Mouse (Mus musculus): Measurements from ENCODE around the gene Memo1.

Gene Memo1

GRCm38 (mm10) chr17:74294426-74295025 lies 795 bp downstream of the Memo1 start:
- DNase-seq (ENCODE audit: low read depth), result peak; percentile 72

GRCm38 (mm10) chr17:74293687-74294425 lies 1.5 kb downstream of the Memo1 start:
- DNase-seq (ENCODE audit: low read depth), result peak; percentile 43

GRCm38 (mm10) chr17:74291640-74292361 lies 3.5 kb downstream of the Memo1 start:
- DNase-seq (ENCODE audit: low read depth), result no peak

- DNase-seq (ENCODE audit: low read depth), result peak; percentile 48
These were observed 4.5 kb downstream of the Memo1 start for GRCm38 (mm10) chr17:74290869-74291268.

GRCm38 (mm10) chr17:74290198-74290597 lies 5.1 kb downstream of the Memo1 start:
- DNase-seq (ENCODE audit: low read depth), result no peak

- no peak for DNase-seq (ENCODE audit: low read depth)
These were observed 6.7 kb downstream of the Memo1 start for GRCm38 (mm10) chr17:74288626-74289025.

- no peak for DNase-seq (ENCODE audit: low read depth)
These were observed 9.1 kb downstream of the Memo1 start for GRCm38 (mm10) chr17:74286140-74286730.

- no peak for DNase-seq (ENCODE audit: low read depth)
These were observed 9.6 kb downstream of the Memo1 start for GRCm38 (mm10) chr17:74285730-74286129.

DNA sequence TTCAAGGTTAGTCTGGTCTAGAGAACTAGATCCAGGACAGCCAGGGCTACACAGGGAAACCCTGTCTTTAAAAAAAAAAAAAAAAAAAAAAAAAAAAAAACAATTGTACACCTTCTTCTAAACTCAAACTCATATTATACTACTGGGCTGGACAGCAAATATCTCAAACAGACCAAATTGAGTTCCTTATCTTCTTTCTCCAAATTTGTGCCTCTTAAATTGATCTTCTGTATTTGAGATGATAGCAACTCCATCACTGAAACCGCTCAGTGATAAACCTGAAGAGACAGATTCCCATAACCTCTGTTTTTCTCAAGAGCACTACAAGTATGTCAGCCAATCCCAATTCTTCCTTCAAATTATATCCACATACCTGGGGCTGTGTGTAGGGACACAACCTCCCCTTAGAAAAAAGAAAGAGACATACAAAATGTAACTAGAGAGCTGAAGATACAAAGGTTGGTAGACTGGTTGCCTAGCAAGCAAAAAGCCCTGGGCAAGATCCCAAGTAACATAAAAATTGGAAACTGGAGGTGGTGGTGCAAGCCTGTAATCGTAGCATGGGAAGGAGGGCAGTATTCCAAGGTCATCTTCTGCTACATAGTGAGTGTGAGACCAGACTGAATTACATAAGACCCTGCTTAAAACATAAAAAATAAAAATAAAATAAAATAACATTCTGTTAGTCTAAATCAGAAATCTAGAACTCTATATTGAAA lies 10.8 kb downstream of the Memo1 start:
- DNase-seq (ENCODE audit: low read depth), result no peak

- DNase-seq (ENCODE audit: low read depth), result no peak
These were observed 13.3 kb downstream of the Memo1 start for GRCm38 (mm10) chr17:74282024-74282423.

DNA sequence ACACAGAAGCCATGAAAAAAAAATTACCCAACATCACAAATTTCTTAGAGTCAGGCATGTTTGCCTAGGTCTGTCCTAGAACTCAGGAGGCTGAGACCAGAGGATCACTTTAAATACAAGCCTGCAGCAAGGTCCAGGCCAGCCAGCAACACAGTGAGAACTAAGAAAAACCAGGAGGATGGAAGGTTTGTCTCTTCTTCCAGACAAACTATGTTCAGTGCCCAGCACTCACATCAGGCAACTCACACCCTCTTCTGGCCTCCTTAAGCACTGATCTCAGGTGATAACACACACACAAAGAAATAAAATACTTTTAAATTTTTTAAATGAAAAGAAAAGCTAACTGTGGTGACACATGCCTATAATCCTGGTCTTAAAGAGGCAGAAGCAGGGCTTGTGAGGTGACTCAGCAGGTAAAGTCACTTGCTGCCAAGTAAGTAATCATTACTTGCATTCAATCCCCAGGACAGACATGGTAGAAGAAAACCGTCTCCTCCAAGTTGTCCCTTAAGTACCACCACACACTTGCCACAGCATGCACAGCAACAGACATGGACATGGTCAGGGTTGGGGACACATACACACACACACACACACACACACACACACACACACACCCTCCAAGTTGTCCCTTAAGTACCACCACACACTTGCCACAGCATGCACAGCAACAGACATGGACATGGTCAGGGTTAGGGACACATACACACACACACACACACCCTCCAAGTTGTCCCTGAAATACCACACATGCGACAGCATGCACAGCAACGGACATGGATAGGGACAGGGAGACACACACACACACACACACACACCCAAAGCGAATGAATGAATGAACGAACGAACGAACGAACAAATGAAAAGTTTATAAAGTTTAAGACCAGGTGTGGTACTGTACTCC lies 16.1 kb downstream of the Memo1 start:
- DNase-seq (ENCODE audit: low read depth), result no peak

GRCm38 (mm10) chr17:74274471-74274870 lies 20.9 kb downstream of the Memo1 start:
- no peak for DNase-seq (ENCODE audit: low read depth)

GRCm38 (mm10) chr17:74272683-74273205 lies 22.6 kb downstream of the Memo1 start:
- peak; percentile 53 for DNase-seq (ENCODE audit: low read depth)

DNA sequence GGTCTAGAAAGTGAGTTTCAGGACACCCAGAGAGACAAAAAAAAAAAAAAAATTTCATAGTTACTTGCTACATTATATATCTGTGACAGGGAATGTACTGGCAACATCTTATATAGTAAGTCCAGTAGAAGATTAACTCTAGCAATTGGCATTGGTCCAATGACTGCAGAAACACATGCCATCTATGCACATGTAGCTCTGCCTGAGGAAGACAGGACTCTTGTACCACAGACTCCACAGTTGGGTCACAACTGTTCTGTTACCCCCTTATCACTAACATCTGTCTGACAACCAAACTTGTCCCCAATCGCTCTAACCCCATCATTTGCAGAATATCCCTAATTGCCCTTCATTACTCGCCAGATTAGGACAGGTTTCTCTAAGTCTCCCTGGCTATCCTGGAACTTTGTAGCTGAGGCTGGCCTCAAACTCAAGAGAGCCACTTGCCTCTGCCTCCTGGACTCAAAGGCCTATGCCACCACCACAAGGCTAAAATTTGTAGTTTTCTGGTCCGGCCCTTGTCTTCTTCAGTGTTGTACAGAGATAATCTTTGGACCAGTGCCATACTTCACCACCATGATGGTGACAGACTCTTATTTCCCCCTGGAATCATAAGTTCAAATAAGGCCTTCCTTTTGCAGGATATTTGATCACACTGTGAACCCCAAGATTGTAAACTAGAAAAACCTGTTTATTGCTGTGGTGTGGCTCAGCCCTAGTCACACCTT lies 23.6 kb downstream of the Memo1 start:
- peak; percentile 75 for DNase-seq (ENCODE audit: low read depth)

GRCm38 (mm10) chr17:74270205-74270604 lies 25.1 kb downstream of the Memo1 start:
- DNase-seq (ENCODE audit: low read depth), result no peak

- DNase-seq (ENCODE audit: low read depth), result peak; percentile 55
These were observed 27.7 kb downstream of the Memo1 start for GRCm38 (mm10) chr17:74267415-74268180.

- DNase-seq (ENCODE audit: low read depth), result peak; percentile 13
These were observed 29.7 kb downstream of the Memo1 start for GRCm38 (mm10) chr17:74265636-74266035.

GRCm38 (mm10) chr17:74265156-74265505 lies 30.2 kb downstream of the Memo1 start:
- peak; percentile 11 for DNase-seq (ENCODE audit: low read depth)

All from 416B (cell line).